Mouse (Mus musculus) heart, embryonic 13.5 days (tissue): ENCODE measurements at regions not wholly inside any gene's neighbourhood (a gene's known extent, or its start where the extent isn't known, plus 50 kb on each side); places are given as distances from the start of the nearest gene placed in this dataset.

Source experiments
- ATAC-seq: fragments of 200-750 bp; cut with Nextera tagmentation; 2 replicates; pipeline ENCODE4 v1.8.0; 2017; ENCODE audit warnings: moderate TSS enrichment; ENCODE audit not compliant: insufficient number of reproducible peaks, low FRiP score, low TSS enrichment; ENCODE audit errors: extremely low read depth
- H3K27ac ChIP-seq: fragments of 300-500 bp; sonication (generic); replicated peaks from 2 replicates; pipeline ENCODE4 v1.5.1; 2015; ENCODE audit warnings: moderate library complexity, mild to moderate bottlenecking, inconsistent platforms
- H3K27me3 ChIP-seq: fragments of 300-500 bp; sonication (generic); replicated peaks from 2 replicates; pipeline ENCODE4 v1.6.1; 2015; ENCODE audit warnings: mild to moderate bottlenecking, inconsistent platforms
- H3K36me3 ChIP-seq: fragments of 300-500 bp; sonication (generic); 2 replicates; pipeline ENCODE4 v1.6.1; 2015; ENCODE audit warnings: mild to moderate bottlenecking, inconsistent platforms
- H3K4me1 ChIP-seq: fragments of 300-500 bp; sonication (generic); 2 replicates; pipeline ENCODE4 v1.6.1; 2015; ENCODE audit warnings: inconsistent platforms
- H3K4me2 ChIP-seq: fragments of 300-500 bp; sonication (generic); 2 replicates; pipeline ENCODE4 v1.6.1; 2015; ENCODE audit warnings: inconsistent platforms, mild to moderate bottlenecking, moderate library complexity
- H3K4me3 ChIP-seq: fragments of 300-500 bp; sonication (generic); 2 replicates; pipeline ENCODE4 v1.5.1; 2015; ENCODE audit warnings: moderate library complexity, mild to moderate bottlenecking, inconsistent platforms
- H3K9ac ChIP-seq: fragments of 300-500 bp; sonication (generic); 2 replicates; pipeline ENCODE4 v1.6.1; 2015; ENCODE audit warnings: inconsistent platforms, mild to moderate bottlenecking, moderate library complexity
- H3K9me3 ChIP-seq: fragments of 300-500 bp; sonication (generic); 2 replicates; pipeline ENCODE4 v1.6.1; 2016; ENCODE audit warnings: inconsistent platforms
- WGBS: fragments of 180-500 bp; shearing (Covaris S2); methylation state at CpG from one replicate; pipeline ENCODE4 v1.1.7; 2015; ENCODE audit warnings: mixed read lengths; 5-methylcytosine and 5-hydroxymethylcytosine counted together

DNA sequence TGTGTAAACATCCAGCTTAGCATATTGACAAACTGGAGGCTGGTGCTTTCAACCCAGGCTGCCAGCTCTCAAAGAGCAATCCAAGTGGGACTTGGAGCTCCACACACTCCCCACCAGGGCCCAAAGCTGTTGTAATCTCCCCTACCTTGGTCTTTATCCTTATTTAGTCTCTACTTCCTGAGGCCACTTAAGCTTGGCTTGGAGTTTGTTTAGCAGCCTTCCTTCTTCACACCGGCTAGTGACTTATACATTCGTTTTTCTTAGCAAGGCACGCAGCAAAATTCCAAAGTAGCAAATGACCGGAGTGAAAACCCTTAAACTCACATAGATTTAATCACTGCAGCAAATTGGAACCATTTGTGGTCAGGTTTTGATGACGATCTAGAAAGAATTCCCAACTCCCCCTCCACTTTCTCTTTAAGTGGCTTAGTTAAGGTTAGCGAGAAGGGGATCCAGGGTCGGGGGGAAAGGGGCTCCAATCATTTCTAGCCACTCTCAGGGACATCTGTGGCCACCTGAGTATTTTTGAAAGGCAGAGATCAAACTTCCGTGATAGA is 124.2 kb upstream of the Irx3 start:
- 49% methylated on average over 8 of the region's 8 CpGs for WGBS
- H3K9me3 ChIP-seq = no peaks in the 10 kb centered on the region
- no peak overlapping the region for H3K4me2 ChIP-seq
- peaks cover 26% of the 10 kb centered on the region for H3K27me3 ChIP-seq
- H3K36me3 ChIP-seq = no peaks in the 10 kb centered on the region
- H3K4me3 ChIP-seq = no peak overlapping the region
- no peaks in the 10 kb centered on the region for H3K4me1 ChIP-seq
- no peak overlapping the region for H3K27ac ChIP-seq
- no peak for ATAC-seq
- H3K9ac ChIP-seq = no peak overlapping the region

DNA sequence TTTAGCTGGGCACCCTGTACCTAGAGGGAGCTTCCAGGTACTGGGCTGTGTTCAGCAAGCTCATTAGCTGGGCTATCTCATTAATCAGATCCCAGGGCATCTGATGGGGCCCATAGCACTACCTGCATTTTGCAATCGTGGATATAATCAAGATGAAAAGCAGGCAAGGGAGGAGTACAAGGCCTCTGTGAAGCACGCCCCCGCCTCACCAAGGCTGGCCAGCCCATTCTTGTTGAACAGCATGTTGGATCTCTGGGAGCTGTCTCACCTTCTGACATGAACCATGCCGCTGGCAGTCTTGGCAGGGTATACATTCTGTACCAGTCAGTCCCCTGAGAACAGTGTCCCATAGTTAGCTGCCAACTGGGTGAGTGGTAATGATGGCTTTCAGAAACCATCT is 122.3 kb upstream of the Irx3 start:
- Histone ChIP-seq H3K27ac (no peak overlapping the region), H3K36me3 (no peaks in the 10 kb centered on the region), H3K9me3 (peaks cover 3% of the 10 kb centered on the region; the same call in 1 of the 2 replicates), H3K4me1 (no peaks in the 10 kb centered on the region), H3K4me3 (no peak overlapping the region), H3K4me2 (no peak overlapping the region), H3K9ac (no peak overlapping the region), H3K27me3 (peaks cover 25% of the 10 kb centered on the region)
- WGBS = 63% methylated on average over 4 of the region's 4 CpGs
- no peak for ATAC-seq

DNA sequence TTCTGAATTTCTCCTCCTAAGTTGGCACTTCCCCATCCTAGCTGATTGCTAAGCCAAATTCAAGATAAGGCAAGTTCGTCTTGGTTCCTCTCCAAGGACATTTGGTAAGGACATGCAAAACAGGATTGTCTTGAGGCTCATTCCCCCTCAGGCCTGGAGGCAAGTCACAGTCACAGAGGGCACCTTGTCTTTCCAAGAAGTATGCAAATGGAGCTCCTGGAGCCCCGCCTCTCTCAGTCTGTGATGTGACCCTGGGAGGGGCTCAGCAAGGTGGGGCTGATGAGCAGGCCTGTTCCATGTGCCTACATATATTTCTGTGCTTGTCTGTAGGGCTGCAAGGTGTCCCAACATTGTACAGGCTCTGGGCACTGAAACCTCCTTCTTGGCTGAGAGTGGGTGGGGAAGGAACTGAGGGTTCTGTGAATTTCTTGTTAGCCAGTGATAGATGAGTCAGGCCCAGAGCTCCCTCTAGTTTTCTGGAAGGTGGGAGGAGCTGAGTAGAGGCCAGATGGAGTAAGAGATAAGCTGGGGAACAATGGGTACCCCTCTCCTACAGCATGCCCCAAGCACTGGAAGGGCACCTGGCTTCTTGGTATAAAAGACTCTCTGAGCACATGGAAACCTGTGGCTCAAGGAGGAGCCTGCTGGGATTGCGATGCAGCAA is 120.5 kb upstream of the Irx3 start:
- Histone ChIP-seq H3K27ac (no peak overlapping the region), H3K9me3 (peaks cover 3% of the 10 kb centered on the region; the same call in 1 of the 2 replicates), H3K36me3 (no peaks in the 10 kb centered on the region), H3K27me3 (peaks cover 12% of the 10 kb centered on the region), H3K4me1 (no peaks in the 10 kb centered on the region), H3K4me2 (no peak overlapping the region), H3K9ac (no peak overlapping the region), H3K4me3 (no peak overlapping the region)
- WGBS = 67% methylated on average over 3 of the region's 3 CpGs
- no peak for ATAC-seq

DNA sequence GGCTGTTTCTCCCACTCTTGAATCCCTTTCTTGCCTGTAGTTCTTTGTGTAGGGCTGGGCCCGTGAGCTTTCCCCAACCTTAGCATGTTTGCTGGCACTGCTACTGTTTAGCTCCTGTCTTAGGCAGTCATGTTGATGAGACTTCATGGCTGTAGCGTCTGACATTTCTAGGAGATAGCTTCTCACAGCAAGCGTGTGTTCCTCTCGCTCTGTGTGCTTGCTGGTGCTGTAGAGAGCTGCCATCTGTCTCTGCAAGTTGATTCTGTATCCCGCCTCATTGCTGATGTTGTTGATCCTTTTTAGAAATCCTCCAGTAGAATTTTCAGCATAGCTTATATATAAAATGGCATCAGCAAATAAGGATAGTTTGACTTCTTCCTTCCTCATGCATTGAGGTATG is 116.0 kb upstream of the Irx3 start:
- H3K4me3 ChIP-seq = no peak overlapping the region
- H3K4me1 ChIP-seq = peaks cover 21% of the 10 kb centered on the region
- H3K27me3 ChIP-seq = peaks cover 7% of the 10 kb centered on the region; the same call in 1 of the 2 replicates
- H3K27ac ChIP-seq = no peak overlapping the region
- no peak overlapping the region for H3K9ac ChIP-seq
- ATAC-seq = no peak
- H3K4me2 ChIP-seq = no peak overlapping the region
- 80% methylated on average over 5 of the region's 5 CpGs for WGBS
- peaks cover 3% of the 10 kb centered on the region; the same call in 1 of the 2 replicates for H3K9me3 ChIP-seq
- no peaks in the 10 kb centered on the region for H3K36me3 ChIP-seq

DNA sequence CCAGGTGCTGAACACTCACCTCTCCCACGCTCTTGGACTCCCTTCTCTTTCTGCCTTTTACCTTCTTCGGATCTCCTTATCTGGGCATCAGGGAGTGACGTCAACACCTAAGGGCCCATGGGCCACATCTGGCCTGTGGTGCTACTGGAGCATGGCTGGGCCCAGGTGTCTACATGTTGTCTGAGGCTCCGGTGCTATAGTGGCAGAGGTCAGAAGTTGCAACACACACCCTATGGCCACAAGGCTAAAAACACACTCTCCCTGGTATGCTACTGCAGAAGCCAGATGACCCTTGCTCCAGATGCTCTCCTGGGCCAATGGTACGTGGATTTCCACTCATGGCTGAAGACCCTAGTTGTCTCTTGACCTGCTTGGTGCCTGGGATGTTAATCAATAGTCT is 112.1 kb upstream of the Irx3 start:
- ATAC-seq = no peak
- H3K36me3 ChIP-seq = no peaks in the 10 kb centered on the region
- peaks cover 38% of the 10 kb centered on the region for H3K4me1 ChIP-seq
- no peaks in the 10 kb centered on the region for H3K9me3 ChIP-seq
- no peak overlapping the region for H3K4me2 ChIP-seq
- no peak overlapping the region for H3K4me3 ChIP-seq
- H3K9ac ChIP-seq = no peak overlapping the region
- H3K27me3 ChIP-seq = peaks cover 24% of the 10 kb centered on the region
- WGBS = 82% methylated on average over 5 of the region's 5 CpGs
- H3K27ac ChIP-seq = no peak overlapping the region

DNA sequence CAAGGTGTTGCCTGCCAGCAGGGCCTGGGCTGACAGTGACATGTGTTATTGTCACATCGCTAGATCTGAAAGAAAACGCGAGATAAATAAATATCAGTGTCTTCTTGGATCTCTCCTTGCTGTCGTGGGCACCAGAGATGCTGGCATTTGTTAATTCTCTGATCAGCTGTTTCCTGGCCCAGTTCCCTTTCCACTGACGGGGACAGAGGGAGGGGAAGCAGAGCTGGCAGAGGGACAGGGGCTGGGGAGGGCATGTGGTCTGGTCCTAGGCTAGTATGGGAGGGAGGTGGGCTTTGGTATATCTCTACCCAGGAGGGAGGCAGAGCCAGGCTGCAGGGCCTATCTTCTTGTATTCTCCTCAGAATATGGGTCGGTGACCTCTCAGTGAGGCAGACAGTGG is 111.3 kb upstream of the Irx3 start:
- no peak for ATAC-seq
- Histone ChIP-seq H3K4me3 (no peak overlapping the region), H3K27me3 (peaks cover 31% of the 10 kb centered on the region), H3K9me3 (no peaks in the 10 kb centered on the region), H3K9ac (no peak overlapping the region), H3K36me3 (no peaks in the 10 kb centered on the region), H3K27ac (no peak overlapping the region), H3K4me1 (peaks cover 43% of the 10 kb centered on the region), H3K4me2 (no peak overlapping the region)
- WGBS = 39% methylated on average over 6 of the region's 6 CpGs

DNA sequence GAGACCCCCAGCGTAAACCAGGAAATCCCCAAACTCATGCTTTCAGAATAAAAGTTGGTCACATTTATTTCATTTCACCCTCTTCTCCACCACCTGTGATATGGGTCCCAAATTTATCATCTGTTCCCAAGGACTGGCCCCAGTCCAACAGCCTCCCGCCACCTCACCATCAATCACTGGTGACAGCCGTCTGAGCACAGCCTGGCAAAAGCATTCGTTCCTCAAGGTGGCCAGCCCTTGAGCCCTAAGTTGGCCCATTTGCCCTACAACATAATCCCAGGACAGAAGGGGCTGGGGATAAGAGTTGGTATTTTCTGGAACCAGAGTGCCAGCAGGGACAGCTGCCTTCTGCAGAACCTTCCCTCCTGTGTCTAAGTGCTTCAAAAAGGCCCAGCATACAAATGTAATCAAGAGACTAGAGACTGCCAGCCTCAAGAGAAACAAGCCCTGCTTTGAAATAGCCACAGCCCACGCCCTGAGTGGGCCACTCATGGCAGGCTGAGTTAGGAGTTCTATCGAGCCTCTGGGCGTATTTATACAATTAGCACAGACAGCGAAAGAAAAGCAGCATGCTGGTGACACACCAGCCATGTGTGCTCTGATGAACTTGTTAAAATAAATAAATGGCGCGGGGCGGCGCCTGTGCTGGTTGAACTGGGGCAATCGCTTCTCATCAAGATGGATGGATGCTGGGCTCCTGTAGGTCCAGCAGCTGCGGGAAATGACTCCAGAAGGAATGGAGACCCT is 107.9 kb upstream of the Irx3 start:
- H3K4me1 ChIP-seq = peaks cover 26% of the 10 kb centered on the region
- no peak overlapping the region for H3K9ac ChIP-seq
- no peak overlapping the region for H3K4me3 ChIP-seq
- ATAC-seq = no peak
- 52% methylated on average over 14 of the region's 14 CpGs for WGBS
- H3K4me2 ChIP-seq = no peak overlapping the region
- no peaks in the 10 kb centered on the region for H3K9me3 ChIP-seq
- no peak overlapping the region for H3K27ac ChIP-seq
- no peaks in the 10 kb centered on the region for H3K36me3 ChIP-seq
- peaks cover 37% of the 10 kb centered on the region for H3K27me3 ChIP-seq

DNA sequence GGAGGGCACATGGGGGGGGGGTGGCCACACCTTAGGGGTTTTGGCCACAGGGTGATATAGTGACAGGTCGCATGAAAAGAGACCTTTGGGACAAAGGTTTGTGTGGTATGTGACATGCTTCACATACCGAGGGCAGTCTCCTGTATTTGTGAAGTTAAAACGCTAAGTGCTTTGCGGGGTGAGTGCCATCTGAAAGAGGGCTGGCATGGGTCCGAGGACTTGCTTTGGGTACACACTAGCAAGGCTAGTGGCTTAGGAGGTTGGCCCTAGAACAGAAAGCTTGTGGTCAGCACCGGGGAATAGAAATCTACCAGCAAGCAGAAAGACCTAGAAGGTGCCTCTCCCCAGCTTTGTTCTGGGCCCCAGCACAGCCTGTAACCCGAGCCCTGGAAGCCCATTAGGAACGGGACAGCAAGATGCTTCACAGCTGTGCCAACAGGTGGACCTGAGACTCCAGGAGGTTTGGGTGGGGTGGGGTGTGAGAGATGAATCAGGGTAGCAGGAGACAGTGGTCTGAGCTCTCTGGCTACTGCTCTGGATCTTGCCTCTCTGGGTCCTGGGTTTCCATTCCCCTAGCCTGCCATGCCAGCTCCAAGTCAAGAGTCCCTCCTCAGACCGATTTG is 107.0 kb upstream of the Irx3 start:
- H3K9ac ChIP-seq = no peak overlapping the region
- no peak overlapping the region for H3K4me2 ChIP-seq
- ATAC-seq = no peak
- H3K27ac ChIP-seq = no peak overlapping the region
- no peaks in the 10 kb centered on the region for H3K36me3 ChIP-seq
- H3K4me3 ChIP-seq = no peak overlapping the region
- no peaks in the 10 kb centered on the region for H3K9me3 ChIP-seq
- peaks cover 34% of the 10 kb centered on the region for H3K27me3 ChIP-seq
- H3K4me1 ChIP-seq = peaks cover 26% of the 10 kb centered on the region
- WGBS = 54% methylated on average over 9 of the region's 9 CpGs

DNA sequence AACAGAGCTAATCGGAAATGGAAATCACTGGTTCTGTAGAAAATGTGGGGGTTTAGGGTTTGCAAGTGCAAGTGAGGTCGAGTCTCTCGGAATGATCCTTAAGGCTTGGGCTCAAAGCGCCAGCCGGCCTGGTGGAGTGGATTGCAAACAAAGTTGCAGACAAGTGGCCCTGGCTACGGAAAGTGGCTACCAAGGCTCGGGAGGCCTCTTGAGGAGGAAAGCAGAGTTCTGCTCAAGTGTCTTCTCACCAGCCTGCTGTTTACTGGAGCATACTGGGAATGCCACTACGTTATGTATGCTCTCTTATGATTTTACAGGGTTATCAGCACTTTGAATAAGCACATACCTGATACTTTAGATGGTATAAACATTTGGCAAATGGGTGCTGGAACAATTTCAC is 105.3 kb upstream of the Irx3 start:
- no peak for ATAC-seq
- WGBS = 84% methylated on average over 8 of the region's 8 CpGs

DNA sequence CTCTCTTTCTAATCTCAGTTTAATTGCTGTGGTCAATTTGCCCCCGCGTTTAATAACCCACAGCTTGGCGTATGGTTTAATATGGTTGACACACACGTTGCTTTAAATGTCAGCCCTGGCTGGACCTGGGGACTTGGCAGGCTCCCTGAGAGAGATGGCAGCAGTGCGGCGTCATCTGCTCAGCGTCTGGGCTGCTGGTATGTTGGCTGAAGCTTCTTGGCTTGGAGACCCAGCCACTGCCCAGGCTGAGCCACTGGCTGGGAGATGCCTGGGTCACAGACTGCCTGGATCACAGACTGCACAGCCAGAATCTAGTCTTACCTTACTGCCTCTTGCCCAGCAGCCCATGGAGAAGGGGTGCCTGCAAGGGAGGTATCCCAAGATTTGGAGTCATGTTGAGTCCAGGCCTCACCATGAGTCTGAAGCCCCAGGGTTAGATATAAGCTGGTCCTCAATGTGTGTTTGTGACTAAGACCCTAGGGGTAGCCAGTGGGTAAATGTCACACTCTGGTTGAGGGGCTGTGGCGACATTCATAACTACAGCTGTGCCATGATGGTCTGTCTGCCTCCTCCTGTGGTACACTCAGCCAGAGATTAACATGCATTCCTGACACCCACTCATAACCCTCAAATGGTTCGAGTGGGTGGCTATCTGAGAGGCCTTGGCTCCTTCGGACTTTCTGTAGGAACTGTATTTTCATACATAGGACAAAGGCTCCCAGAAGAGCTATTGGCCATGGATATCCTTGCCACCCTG is 99.8 kb upstream of the Irx3 start:
- WGBS = 66% methylated on average over 10 of the region's 10 CpGs
- no peak overlapping the region for H3K9ac ChIP-seq
- H3K27ac ChIP-seq = no peak overlapping the region
- H3K27me3 ChIP-seq = peaks cover 10% of the 10 kb centered on the region; the same call in 1 of the 2 replicates
- H3K9me3 ChIP-seq = no peaks in the 10 kb centered on the region
- no peaks in the 10 kb centered on the region for H3K36me3 ChIP-seq
- peaks cover 30% of the 10 kb centered on the region for H3K4me1 ChIP-seq
- H3K4me3 ChIP-seq = no peak overlapping the region
- no peak for ATAC-seq
- no peak overlapping the region for H3K4me2 ChIP-seq

More for the DNA sequence above, 105.3 kb upstream of the Irx3 start:
- H3K4me1 ChIP-seq = peaks cover 21% of the 10 kb centered on the region
- H3K9ac ChIP-seq = no peak overlapping the region
- H3K9me3 ChIP-seq = no peaks in the 10 kb centered on the region
- H3K4me2 ChIP-seq = no peak overlapping the region
- peaks cover 34% of the 10 kb centered on the region for H3K27me3 ChIP-seq
- no peak overlapping the region for H3K27ac ChIP-seq
- no peak overlapping the region for H3K4me3 ChIP-seq
- H3K36me3 ChIP-seq = no peaks in the 10 kb centered on the region

DNA sequence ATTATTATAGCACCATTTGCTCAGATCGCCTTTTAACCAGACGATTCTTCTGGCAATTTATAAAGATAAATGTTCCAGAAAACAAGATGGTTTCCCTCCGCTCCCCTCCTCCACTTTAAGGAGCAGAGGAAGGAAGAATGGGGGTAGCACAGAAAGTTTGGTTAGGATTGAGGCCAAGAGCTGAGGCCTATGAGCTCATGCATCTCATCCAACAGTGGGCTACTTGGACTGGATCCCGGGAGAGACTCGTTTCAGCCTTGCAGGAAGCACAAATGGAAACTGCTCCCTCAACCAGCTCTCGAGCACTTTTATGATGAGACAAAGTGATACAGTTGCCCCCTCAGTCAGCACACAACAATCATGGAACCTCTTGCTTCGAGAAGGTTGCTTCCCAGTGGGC is 97.9 kb upstream of the Irx3 start:
- Histone ChIP-seq H3K9me3 (no peaks in the 10 kb centered on the region), H3K36me3 (no peaks in the 10 kb centered on the region), H3K4me1 (peaks cover 30% of the 10 kb centered on the region), H3K27me3 (peaks cover 10% of the 10 kb centered on the region; the same call in 1 of the 2 replicates), H3K4me2 (no peak overlapping the region), H3K4me3 (no peak overlapping the region), H3K9ac (no peak overlapping the region), H3K27ac (peak overlapping the region; percentile 49; the same call in 1 of the 2 replicates)
- no peak for ATAC-seq
- WGBS = 53% methylated on average over 7 of the region's 7 CpGs
